Mouse (Mus musculus): Measurements from ENCODE around the gene Nrcam. TPM values are rescaled to one million over a fixed set of nuclear protein-coding genes. Genes with fewer than 3 reads are reported as not detected.

Nrcam gene
- polyA plus RNA-seq, 1 experiment from 2014 or later = 2.5 TPM

DNA sequence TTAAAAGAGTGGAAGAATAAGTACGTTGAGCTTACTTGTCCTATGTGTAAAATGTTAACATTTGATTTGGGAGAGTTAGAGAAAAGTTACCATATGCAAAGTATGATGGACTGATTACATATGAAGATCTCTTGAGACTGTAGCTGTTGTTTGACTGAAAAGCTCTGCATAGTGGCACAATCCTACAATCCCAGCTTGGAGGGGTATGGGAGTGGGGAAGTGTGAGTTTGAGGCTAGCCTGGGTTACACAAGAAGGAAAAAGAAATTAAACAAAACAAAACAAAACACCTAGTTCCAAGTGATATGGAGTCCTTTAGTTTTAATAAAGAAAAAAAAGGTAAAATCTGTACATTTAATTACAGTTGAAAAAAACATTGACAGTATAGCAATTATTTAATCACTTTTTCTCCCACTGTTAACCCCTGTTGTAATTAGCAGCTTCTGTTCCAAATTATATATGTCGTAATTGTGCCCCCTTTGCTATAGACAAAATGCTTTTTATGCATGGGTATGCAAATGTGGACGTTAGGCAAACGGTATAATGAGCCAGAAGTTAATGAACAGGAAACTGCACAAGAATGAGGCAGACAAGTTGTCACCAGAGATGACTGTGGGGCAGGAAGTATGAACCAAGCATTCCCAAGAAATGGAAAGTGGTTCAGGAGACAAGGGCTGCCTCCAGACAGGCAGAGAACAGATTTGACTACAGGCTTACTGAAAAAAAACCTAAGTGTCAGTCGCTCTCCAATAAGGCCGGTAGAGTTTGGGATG is 150.8 kb downstream of the Nrcam start:
- Histone ChIP-seq H3K4me2 (no peak overlapping the region), H3K27ac (no peak overlapping the region), H3K4me1 (replicated peaks) (no peaks in the 10 kb centered on the region), H3K4me3 (replicated peaks) (no peak overlapping the region), H3K36me3 (no peaks in the 10 kb centered on the region), H3K9me3 (no peaks in the 10 kb centered on the region), H3K27me3 (no peaks in the 10 kb centered on the region), H3K9ac (replicated peaks) (no peak overlapping the region)
- ATAC-seq (ENCODE audit: insufficient number of reproducible peaks, insufficient read depth, low FRiP score, low TSS enrichment, low read depth) = no peak
- WGBS = 81% methylated on average over 6 of the region's 6 CpGs

DNA sequence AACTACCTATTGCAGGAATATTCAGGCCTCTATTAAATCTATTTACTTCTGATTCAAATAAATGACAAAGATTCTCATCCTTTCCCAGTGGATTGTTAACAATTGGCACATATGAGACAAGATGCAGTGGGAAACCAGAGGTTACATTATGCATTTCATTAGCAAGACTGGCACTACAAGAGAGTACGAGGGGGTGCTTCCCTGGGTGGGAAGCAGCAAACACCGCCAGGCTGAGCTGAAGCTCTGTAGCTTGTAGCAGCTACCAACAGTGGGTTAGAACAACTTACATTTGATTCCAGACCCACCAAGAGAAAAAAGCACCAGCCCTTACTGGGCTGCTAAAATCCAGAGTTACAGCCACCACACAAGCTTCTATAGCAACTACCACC is 151.3 kb downstream of the Nrcam start:
- Histone ChIP-seq H3K4me1 (replicated peaks) (no peaks in the 10 kb centered on the region), H3K4me2 (no peak overlapping the region), H3K9me3 (no peaks in the 10 kb centered on the region), H3K9ac (replicated peaks) (no peak overlapping the region), H3K27ac (no peak overlapping the region), H3K27me3 (no peaks in the 10 kb centered on the region), H3K4me3 (replicated peaks) (no peak overlapping the region), H3K36me3 (no peaks in the 10 kb centered on the region)
- ATAC-seq (ENCODE audit: insufficient number of reproducible peaks, insufficient read depth, low FRiP score, low TSS enrichment, low read depth) = no peak
- 86% methylated on average over 2 of the region's 2 CpGs for WGBS

DNA sequence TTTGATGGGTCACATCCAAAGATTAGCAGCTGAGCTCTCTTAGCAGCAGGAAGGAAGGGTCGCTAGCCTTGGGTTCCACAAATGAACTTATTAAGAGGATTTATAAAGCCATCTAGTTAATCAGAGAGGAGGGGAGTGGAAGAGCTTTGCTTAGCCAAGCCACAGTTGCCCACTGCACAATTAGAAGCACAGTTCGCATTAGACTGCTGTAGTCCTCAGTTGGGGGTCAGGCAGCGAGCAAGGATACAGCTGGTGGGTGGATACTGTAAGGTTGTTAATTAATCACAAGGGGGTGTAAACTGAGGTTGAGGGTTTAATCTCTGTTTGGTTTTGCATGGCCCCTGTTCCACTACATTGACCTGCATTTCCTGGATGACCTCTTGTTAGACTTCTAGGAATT is 152.7 kb downstream of the Nrcam start:
- H3K4me3 ChIP-seq (replicated peaks) = no peak overlapping the region
- no peaks in the 10 kb centered on the region for H3K36me3 ChIP-seq
- WGBS = 36% methylated on average over 3 of the region's 3 CpGs
- no peak overlapping the region for H3K4me2 ChIP-seq
- no peaks in the 10 kb centered on the region for H3K4me1 ChIP-seq (replicated peaks)
- H3K9ac ChIP-seq (replicated peaks) = no peak overlapping the region
- H3K9me3 ChIP-seq = no peaks in the 10 kb centered on the region
- no peaks in the 10 kb centered on the region for H3K27me3 ChIP-seq
- no peak for ATAC-seq (ENCODE audit: insufficient number of reproducible peaks, insufficient read depth, low FRiP score, low TSS enrichment, low read depth)
- no peak overlapping the region for H3K27ac ChIP-seq

DNA sequence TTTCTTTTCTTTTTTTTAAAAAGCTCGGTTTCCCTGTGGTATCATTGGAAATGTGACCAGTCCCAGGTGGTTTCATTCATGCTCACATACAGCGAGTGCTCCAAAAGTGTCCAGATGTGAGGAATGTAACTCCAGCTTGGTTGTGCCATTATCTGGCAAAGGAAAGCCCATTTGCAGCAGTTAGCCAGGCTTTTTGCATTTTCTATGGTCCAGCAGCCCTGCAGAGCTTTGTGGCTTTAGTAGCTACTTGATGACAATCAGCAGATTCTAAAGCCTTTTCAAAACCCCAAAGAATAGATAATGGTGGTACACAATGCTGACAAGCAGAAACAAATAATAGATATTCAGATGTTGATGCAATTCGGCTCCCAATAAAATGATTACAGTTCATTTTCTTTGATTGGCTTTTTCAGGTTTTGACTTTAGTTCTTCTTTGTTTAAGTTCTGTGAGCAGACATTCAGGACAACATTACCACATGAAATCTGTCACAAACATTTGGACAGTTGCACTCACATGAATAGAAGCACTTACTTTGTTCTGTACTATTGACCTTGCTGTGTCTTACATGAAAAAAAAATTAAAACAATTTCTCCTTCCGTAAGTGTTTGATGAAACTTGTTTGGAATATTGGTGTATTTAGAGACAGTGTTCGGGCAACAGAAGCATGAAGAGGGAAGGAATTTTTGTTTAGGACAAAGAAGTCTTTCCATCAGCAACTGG is 164.2 kb downstream of the Nrcam start:
- Histone ChIP-seq H3K4me1 (replicated peaks) (no peaks in the 10 kb centered on the region), H3K9ac (replicated peaks) (no peak overlapping the region), H3K4me2 (no peak overlapping the region), H3K36me3 (no peaks in the 10 kb centered on the region), H3K27ac (no peak overlapping the region), H3K9me3 (no peaks in the 10 kb centered on the region), H3K4me3 (replicated peaks) (no peak overlapping the region), H3K27me3 (no peaks in the 10 kb centered on the region)
- WGBS = 70% methylated on average over 5 of the region's 5 CpGs
- ATAC-seq (ENCODE audit: insufficient number of reproducible peaks, insufficient read depth, low FRiP score, low TSS enrichment, low read depth) = no peak

DNA sequence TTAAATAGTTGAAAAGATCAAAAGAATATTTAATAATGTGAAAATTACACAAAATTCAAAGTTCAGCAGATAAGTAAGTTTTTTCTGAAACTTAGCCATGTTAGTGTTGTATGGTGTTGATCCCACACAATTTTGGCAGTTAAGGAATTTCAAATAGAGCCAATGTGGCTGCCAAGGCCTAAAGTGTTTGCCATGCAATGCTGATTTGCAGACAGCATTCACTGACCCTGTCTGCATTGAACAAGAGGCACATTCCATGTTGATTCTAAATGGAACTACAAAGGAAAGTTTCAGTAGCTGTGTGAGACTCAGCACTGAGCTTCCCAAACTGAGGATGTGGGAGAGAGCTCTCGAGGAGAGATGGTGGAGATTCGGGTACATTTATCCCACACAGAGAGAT is 169.1 kb downstream of the Nrcam start:
- no peak overlapping the region for H3K27ac ChIP-seq
- no peak overlapping the region for H3K4me2 ChIP-seq
- no peak overlapping the region for H3K4me3 ChIP-seq (replicated peaks)
- no peaks in the 10 kb centered on the region for H3K4me1 ChIP-seq (replicated peaks)
- H3K36me3 ChIP-seq = no peaks in the 10 kb centered on the region
- no peak for ATAC-seq (ENCODE audit: insufficient number of reproducible peaks, insufficient read depth, low FRiP score, low TSS enrichment, low read depth)
- 77% methylated on average over 2 of the region's 2 CpGs for WGBS
- H3K9me3 ChIP-seq = no peaks in the 10 kb centered on the region
- H3K9ac ChIP-seq (replicated peaks) = no peak overlapping the region
- H3K27me3 ChIP-seq = no peaks in the 10 kb centered on the region

DNA sequence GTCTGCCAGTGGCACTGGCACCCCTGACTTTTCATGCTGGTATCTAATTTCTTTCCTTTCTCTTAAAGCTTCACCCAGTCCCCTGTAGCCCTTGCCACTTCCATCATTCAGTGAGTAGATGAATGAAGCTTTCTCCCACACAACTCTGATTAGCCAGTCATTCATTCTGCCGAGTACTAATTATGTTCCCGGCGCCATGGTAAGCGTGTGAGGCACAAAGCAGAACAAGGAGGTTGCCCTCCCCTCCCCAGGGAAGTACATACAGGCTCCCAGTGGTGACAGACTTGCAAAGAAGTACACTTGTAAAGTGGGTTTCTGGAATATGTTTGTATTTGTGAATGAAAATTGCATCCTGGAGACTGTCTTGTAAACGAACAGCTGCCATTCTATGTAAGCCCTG is 170.2 kb downstream of the Nrcam start:
- no peak overlapping the region for H3K4me3 ChIP-seq (replicated peaks)
- no peaks in the 10 kb centered on the region for H3K27me3 ChIP-seq
- H3K9ac ChIP-seq (replicated peaks) = no peak overlapping the region
- WGBS = 79% methylated on average over 5 of the region's 5 CpGs
- no peak overlapping the region for H3K27ac ChIP-seq
- no peak overlapping the region for H3K4me2 ChIP-seq
- H3K4me1 ChIP-seq (replicated peaks) = no peaks in the 10 kb centered on the region
- H3K9me3 ChIP-seq = no peaks in the 10 kb centered on the region
- no peaks in the 10 kb centered on the region for H3K36me3 ChIP-seq
- no peak for ATAC-seq (ENCODE audit: insufficient number of reproducible peaks, insufficient read depth, low FRiP score, low TSS enrichment, low read depth)

DNA sequence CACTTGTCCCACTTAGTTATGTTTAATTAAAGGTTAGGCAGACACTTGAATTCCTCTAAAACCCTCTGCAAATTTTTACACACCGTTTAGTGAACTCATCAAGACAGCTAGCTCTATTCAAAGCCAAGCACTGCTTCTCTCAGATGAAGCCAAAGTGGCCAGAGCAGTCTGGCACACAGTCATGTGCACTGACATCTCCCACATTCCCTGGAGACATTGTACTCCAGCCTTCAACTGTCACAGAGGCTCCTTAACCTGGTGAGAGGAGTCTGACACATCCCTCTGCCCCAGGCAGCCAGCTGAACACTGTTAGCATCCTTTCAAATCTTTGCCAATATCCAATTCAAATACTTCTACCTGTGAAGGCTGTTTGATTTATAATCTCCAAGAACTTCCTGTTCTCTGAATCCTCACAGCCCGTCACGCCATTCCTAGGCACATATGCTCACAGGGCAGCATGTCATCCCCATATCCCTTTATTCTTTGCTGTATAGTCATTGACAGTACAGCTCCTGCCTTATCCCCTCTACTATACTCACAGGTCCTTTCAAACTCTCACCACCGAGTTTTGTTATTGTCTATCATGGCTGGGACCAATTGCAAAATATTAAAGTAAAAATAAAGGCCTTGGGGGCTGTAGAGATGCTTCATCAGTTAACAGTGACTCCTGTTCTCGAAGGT is 173.3 kb downstream of the Nrcam start:
- no peaks in the 10 kb centered on the region for H3K9me3 ChIP-seq
- no peak overlapping the region for H3K4me3 ChIP-seq (replicated peaks)
- ATAC-seq (ENCODE audit: insufficient number of reproducible peaks, insufficient read depth, low FRiP score, low TSS enrichment, low read depth) = no peak
- no peaks in the 10 kb centered on the region for H3K36me3 ChIP-seq
- no peak overlapping the region for H3K27ac ChIP-seq
- H3K4me2 ChIP-seq = no peak overlapping the region
- H3K27me3 ChIP-seq = no peaks in the 10 kb centered on the region
- H3K9ac ChIP-seq (replicated peaks) = no peak overlapping the region
- 73% methylated on average over 5 of the region's 5 CpGs for WGBS
- H3K4me1 ChIP-seq (replicated peaks) = no peaks in the 10 kb centered on the region

DNA sequence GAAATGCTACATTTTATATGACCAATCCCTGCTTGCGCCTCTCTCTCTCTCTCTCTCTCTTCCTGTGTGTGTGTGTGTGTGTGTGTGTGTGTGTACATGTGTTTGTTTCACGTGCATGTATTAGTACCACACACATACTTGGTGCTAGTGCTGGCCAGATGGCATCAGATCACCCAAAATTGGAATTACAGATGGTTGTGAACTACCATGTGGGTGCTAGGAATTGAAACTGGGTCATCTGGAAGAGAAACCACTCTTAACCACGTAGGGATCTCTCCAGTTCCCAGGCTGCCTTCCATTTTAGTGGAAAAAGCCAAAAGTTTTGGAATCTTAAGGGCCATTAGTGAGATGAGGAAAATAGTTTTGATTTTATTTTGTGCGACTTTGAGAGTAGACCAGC is 175.1 kb downstream of the Nrcam start:
- no peaks in the 10 kb centered on the region for H3K27me3 ChIP-seq
- 84% methylated on average over 4 of the region's 4 CpGs for WGBS

DNA sequence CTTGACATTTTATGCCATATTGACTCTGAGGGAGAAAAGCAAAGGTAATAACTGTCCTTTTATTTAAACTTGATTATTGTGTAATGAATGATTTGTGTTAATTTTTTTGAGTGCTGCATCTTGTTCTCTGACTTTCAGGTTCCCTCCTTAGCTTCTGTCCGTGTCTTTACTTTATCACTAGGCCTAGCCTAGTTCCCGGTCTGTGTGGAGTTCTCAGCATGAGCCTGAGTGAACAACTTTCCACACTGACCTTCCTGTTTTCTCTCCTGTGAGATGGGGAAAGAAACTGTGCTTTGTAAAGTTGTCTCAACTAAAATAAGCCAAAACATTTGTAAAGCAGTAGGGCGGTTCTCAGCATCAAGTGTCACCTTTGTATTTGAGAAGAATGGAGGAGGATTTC is 179.9 kb downstream of the Nrcam start:
- H3K4me2 ChIP-seq = no peak overlapping the region
- H3K27me3 ChIP-seq = no peaks in the 10 kb centered on the region
- H3K9me3 ChIP-seq = no peaks in the 10 kb centered on the region
- no peak for ATAC-seq (ENCODE audit: insufficient number of reproducible peaks, insufficient read depth, low FRiP score, low TSS enrichment, low read depth)
- WGBS = 84% methylated on average over 3 of the region's 3 CpGs
- H3K4me3 ChIP-seq (replicated peaks) = no peak overlapping the region
- no peaks in the 10 kb centered on the region for H3K4me1 ChIP-seq (replicated peaks)
- H3K27ac ChIP-seq = no peak overlapping the region
- no peaks in the 10 kb centered on the region for H3K36me3 ChIP-seq
- H3K9ac ChIP-seq (replicated peaks) = no peak overlapping the region

More for the DNA sequence above, 175.1 kb downstream of the Nrcam start:
- Histone ChIP-seq H3K4me1 (replicated peaks) (no peaks in the 10 kb centered on the region), H3K4me2 (no peak overlapping the region), H3K9ac (replicated peaks) (no peak overlapping the region), H3K9me3 (no peaks in the 10 kb centered on the region), H3K27ac (no peak overlapping the region), H3K4me3 (replicated peaks) (no peak overlapping the region), H3K36me3 (no peaks in the 10 kb centered on the region)
- ATAC-seq (ENCODE audit: insufficient number of reproducible peaks, insufficient read depth, low FRiP score, low TSS enrichment, low read depth) = no peak

DNA sequence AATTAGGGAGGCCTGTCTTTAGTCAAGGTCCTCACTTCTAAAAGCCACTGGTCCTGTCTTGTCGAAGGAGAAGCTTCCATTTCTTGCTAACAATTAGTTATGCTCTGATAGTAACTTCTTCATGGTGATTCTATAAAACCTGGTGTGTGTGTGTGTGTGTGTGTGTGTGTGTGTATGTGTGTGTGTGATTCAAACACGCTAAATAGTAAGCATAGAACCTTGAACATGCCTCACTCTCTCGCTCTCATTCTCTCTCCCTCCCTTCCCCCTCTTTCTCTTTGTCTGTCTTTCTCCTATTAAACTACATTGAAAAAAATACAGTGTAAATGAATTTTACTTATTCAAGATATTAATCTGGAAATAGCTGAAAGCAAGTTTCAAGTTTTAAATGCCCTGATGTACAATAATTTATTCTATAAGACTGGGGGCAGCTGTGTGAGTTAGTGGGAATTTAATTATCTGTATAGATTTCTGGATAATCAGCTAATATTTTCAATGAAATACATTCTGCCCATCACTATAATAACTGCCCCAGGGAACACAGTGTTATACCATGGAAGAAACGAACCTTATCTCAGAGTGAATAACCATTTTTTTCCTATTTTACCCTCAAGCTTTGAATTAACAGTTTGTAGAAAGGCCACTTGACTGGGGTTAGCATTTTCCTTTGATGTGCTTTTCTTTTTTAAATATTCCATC is 180.9 kb downstream of the Nrcam start:
- Histone ChIP-seq H3K4me3 (replicated peaks) (no peak overlapping the region), H3K9ac (replicated peaks) (no peak overlapping the region), H3K4me1 (replicated peaks) (no peaks in the 10 kb centered on the region), H3K27ac (no peak overlapping the region), H3K27me3 (no peaks in the 10 kb centered on the region), H3K9me3 (no peaks in the 10 kb centered on the region), H3K36me3 (no peaks in the 10 kb centered on the region), H3K4me2 (no peak overlapping the region)
- WGBS = 80% methylated on average over 4 of the region's 4 CpGs
- no peak for ATAC-seq (ENCODE audit: insufficient number of reproducible peaks, insufficient read depth, low FRiP score, low TSS enrichment, low read depth)

DNA sequence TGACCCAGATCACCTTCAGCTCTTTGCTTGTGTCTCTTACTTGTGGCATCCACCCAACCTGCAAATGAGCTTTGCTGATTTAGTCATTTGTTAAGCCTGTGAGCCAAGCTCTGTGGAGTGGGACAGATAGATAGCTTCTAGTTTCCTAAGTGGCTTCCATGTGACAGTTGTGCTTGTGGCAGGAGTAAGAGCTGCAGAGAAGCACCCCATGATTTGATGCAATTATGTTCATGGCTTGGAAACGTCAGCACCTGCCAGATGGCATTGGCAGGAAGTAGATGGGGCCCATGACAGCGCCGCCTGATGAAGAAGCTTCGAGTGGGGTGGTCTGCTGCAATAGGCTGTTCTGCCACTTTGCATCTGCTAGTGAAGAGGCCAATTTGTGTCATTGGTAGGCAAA is 186.4 kb downstream of the Nrcam start:
- no peaks in the 10 kb centered on the region for H3K9me3 ChIP-seq
- no peaks in the 10 kb centered on the region for H3K4me1 ChIP-seq (replicated peaks)
- no peak overlapping the region for H3K27ac ChIP-seq
- no peaks in the 10 kb centered on the region for H3K27me3 ChIP-seq
- H3K36me3 ChIP-seq = no peaks in the 10 kb centered on the region
- no peak overlapping the region for H3K4me2 ChIP-seq
- 68% methylated on average over 4 of the region's 4 CpGs for WGBS
- ATAC-seq (ENCODE audit: insufficient number of reproducible peaks, insufficient read depth, low FRiP score, low TSS enrichment, low read depth) = no peak
- H3K9ac ChIP-seq (replicated peaks) = no peak overlapping the region
- H3K4me3 ChIP-seq (replicated peaks) = no peak overlapping the region

All from limb, embryonic 12.5 days (tissue).